Mouse (Mus musculus): ENCODE measurements around the gene Nagpa. TPM values are rescaled to one million over a fixed set of nuclear protein-coding genes. Genes with fewer than 3 reads are reported as not detected.

Gene Nagpa
- total RNA-seq, 2 experiments from 2014 or later: 9.7 to 12.9 TPM

Small RNA genes lying within 50 kb of the gene (microRNA-seq; reads per million reads assigned to microRNA genes)
- gene Gm23689 (0 reads per million in 2 experiments), gene Gm26095 (0 reads per million in 2 experiments), gene Mir6364 (0 reads per million in 2 experiments)

Other genes starting within 250 kb of the Nagpa start
- gene Anks3, start 239.8 kb downstream of the Nagpa start, total RNA-seq (2021): 10 to 100 TPM; 59.7 to 74.3 TPM
- not detected for gene Sept12, start 206.2 kb downstream of the Nagpa start, total RNA-seq (2021)
- gene Smim22, start 196.7 kb downstream of the Nagpa start, total RNA-seq (2021): not detected
- gene Rogdi, start 190.5 kb downstream of the Nagpa start, total RNA-seq (2021): 100 to 1,000 TPM; 361 to 407 TPM
- 100 to 1,000 TPM; 135 to 138 TPM for gene Glyr1, start 154.1 kb downstream of the Nagpa start, total RNA-seq (2021)
- gene Ubn1, start 154.0 kb downstream of the Nagpa start, total RNA-seq (2021): 10 to 100 TPM; 41.4 to 42.1 TPM
- gene Ppl, start 71.6 kb downstream of the Nagpa start, total RNA-seq (2021): 1 to 10 TPM; 1.3 to 1.6 TPM
- 1 to 10 TPM; 5.8 to 6.7 TPM for gene Sec14l5, start 56.9 kb downstream of the Nagpa start, total RNA-seq (2021)
- 1 to 10 TPM; 4.8 to 5.9 TPM for gene AU021092, start 18.3 kb upstream of the Nagpa start, total RNA-seq (2021)
- 10 to 100 TPM; 27.1 to 31.7 TPM for gene Alg1, start 29.6 kb upstream of the Nagpa start, total RNA-seq (2021)
- gene Eef2kmt, start 52.0 kb upstream of the Nagpa start, total RNA-seq (2021): 1 to 10 TPM; 3.3 to 5.6 TPM

Data from layer of hippocampus, postnatal 25 days (tissue).